Mouse (Mus musculus) gastrocnemius, adult 18-20 months (tissue): ENCODE measurements around the gene Trim28. TPM values are rescaled to one million over a fixed set of nuclear protein-coding genes. Genes with fewer than 3 reads are reported as not detected.

Experiments used
- DNase-seq: peaks from one replicate; pipeline ENCODE4 v3.0.0; 2021; ENCODE audit warnings: low spot score
- total RNA-seq, 2 experiments: library from RNA; stranded (reverse); gene quantifications; 2 replicates each; pipeline ENCODE4 v1.2.3; 2021

Gene Trim28
- total RNA-seq, 2 experiments from 2014 or later: 63.6 to 65.9 TPM

- no peak for DNase-seq
Measured at GRCm38 (mm10) chr7:13032541-13032940, 33.6 kb downstream of the Trim28 start.

GRCm38 (mm10) chr7:13033451-13034147, 34.7 kb downstream of the Trim28 start:
- no peak for DNase-seq

GRCm38 (mm10) chr7:13034148-13034977, 35.4 kb downstream of the Trim28 start, which contains the start of gene Chmp2a:
Gene Chmp2a, minus strand, starts transcription at chr7:13034807.
- DNase-seq: peak; percentile 96

- DNase-seq: no peak
Measured at GRCm38 (mm10) chr7:13035211-13035855, 36.4 kb downstream of the Trim28 start.

GRCm38 (mm10) chr7:13036806-13037205, 37.9 kb downstream of the Trim28 start:
- no peak for DNase-seq

- DNase-seq: no peak
Measured at GRCm38 (mm10) chr7:13037366-13037765, 38.5 kb downstream of the Trim28 start.

- DNase-seq: peak; percentile 98
Measured at GRCm38 (mm10) chr7:13037901-13038555, 39.1 kb downstream of the Trim28 start, which contains the start of gene Ube2m. Gene Ube2m, minus strand, starts transcription at chr7:13038275.

- DNase-seq: no peak
Measured at GRCm38 (mm10) chr7:13038621-13039169, 39.8 kb downstream of the Trim28 start.

- DNase-seq: no peak
Measured at GRCm38 (mm10) chr7:13039181-13039580, 40.3 kb downstream of the Trim28 start.

GRCm38 (mm10) chr7:13041256-13041655, 42.3 kb downstream of the Trim28 start:
- DNase-seq: no peak

- DNase-seq: no peak
Measured at GRCm38 (mm10) chr7:13042511-13042910, 43.6 kb downstream of the Trim28 start.

- no peak for DNase-seq
Measured at GRCm38 (mm10) chr7:13043120-13043444, 44.2 kb downstream of the Trim28 start.

GRCm38 (mm10) chr7:13043445-13044253, 44.7 kb downstream of the Trim28 start:
- no peak for DNase-seq

- no peak for DNase-seq
Measured at GRCm38 (mm10) chr7:13044254-13044625, 45.3 kb downstream of the Trim28 start.

GRCm38 (mm10) chr7:13046084-13046483, 47.2 kb downstream of the Trim28 start:
- DNase-seq: peak; percentile 53

GRCm38 (mm10) chr7:13053001-13053400, 54.1 kb downstream of the Trim28 start:
- no peak for DNase-seq

GRCm38 (mm10) chr7:13053501-13053900, 54.6 kb downstream of the Trim28 start:
- no peak for DNase-seq

GRCm38 (mm10) chr7:13053961-13054286, 55.0 kb downstream of the Trim28 start:
- DNase-seq: no peak

- DNase-seq: peak; percentile 94
Measured at GRCm38 (mm10) chr7:13054287-13055010, 55.5 kb downstream of the Trim28 start, which contains the start of gene Mzf1. Gene Mzf1, minus strand, starts transcription at chr7:13054764.
